Mouse (Mus musculus) heart, adult 2 months (tissue): ENCODE data around the gene Cyp4a10.

Experiments
- CTCF ChIP-seq: fragments of 200-600 bp; IDR thresholded peaks from 2 replicates; pipeline ENCODE4 v1.8.1; 2022; ENCODE audit warnings: antibody characterized with exemption, mild to moderate bottlenecking, moderate library complexity
- EP300 ChIP-seq: fragments of 200-500 bp; IDR thresholded peaks from 2 replicates; pipeline ENCODE4 v1.6.1; 2011; ENCODE audit warnings: low read depth, low read length, control low read depth; ENCODE audit not compliant: insufficient read depth

DNA sequence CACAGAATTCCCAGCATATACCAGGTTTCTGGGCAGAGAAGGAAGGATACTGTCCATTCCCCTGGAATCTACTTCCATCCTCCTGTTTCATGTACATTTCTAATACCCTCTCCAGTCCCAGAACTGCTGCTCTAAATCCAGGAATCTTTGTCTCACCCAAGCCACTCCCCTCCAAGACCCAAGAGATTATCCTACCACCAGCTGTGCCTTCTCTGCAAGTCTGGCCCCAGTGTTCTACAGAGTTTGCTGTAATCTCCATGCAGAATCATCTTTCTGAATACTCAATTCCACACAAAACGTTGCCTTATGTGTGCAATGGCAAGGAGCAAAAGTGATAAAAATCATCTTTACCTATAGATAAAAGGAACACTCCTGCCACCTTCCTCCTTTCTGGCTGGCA, 27.0 kb downstream of the Cyp4a10 start:
- TF ChIP-seq EP300: no peak
- TF ChIP-seq CTCF: no peak
